Mouse (Mus musculus): ENCODE data around the gene Rab21.

DNA sequence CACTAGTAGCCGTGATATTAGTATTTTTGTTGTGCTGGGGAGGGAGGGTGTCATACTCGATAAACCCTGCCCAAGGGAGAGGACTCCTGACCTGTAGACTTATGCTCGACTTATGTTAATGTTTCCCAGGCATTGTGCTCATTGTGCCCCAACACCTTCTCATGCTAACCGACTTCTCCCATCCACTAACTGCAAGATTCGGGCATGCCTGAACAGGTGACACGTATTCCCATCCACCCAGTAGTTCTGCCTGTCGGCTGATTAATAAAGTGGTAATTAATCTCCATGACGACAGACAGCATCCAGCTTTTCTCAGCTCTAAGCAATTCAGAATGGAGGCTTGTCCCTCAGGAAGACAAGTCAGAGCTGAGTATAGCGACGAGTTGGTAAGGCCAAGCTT lies 33.6 kb upstream of the Rab21 start:
- TF ChIP-seq POLR2A (IDR thresholded peaks at IDR 0.05; ENCODE audit: low read depth, low read length) (no peak), CTCF (conservative IDR thresholded peaks at IDR 0.05; ENCODE audit: insufficient read depth, insufficient read length, low read depth, low read length) (no peak)

Data from kidney, adult 2 months (tissue).